Comparison of ENCODE assay signal across 20 mouse cellular contexts in genomic region chr14:47105174-47105557, GRCm38 (mm10).
DNase-seq lines count a peak whose midpoint lies in the region; ATAC-seq and TF ChIP-seq lines count a peak whose summit lies in the region.
"Had no signal": no experiment of that assay in that cellular context is flagged by ENCODE, and none has a peak within 500 bp of the region (broad histone marks: within the 10 kb centered on the region; RNA-seq: fewer than 3 reads in every experiment).

No protein-coding gene starts in this region.

- peak overlapping the region; percentile 81 for H3K27ac ChIP-seq in limb, embryonic 12.5 days
- no peak overlapping the region; the same call in 1 of the 2 replicates for H3K27ac ChIP-seq in limb, embryonic 10.5 days
- H3K27ac ChIP-seq in thymus, adult 2 months (ENCODE audit: control insufficient read depth, insufficient read depth, low read length), result peak overlapping the region; percentile 55; the same call in 1 of the 2 replicates
- H3K27ac ChIP-seq in macrophage, result no peak overlapping the region
- H3K27ac ChIP-seq in stomach, postnatal 0 days (replicated peaks), result no peak overlapping the region
- H3K27ac ChIP-seq: forebrain, embryonic 15.5 days; hindbrain, embryonic 15.5 days; lung, embryonic 15.5 days; neural tube, embryonic 15.5 days had no signal

- WGBS in limb, embryonic 12.5 days, result 82% methylated on average over 3 of the region's 3 CpGs
- WGBS in limb, embryonic 10.5 days, result 83% methylated on average over 3 of the region's 3 CpGs
- 63% methylated on average over 3 of the region's 3 CpGs for WGBS in thymus, adult 2 months
- 93% methylated on average over 3 of the region's 3 CpGs for WGBS in macrophage (ENCODE audit: missing documents)
- 49% methylated on average over 3 of the region's 3 CpGs for WGBS in stomach, postnatal 0 days

- H3K4me1 ChIP-seq in limb, embryonic 12.5 days (replicated peaks), result peaks cover 12% of the 10 kb centered on the region
- peaks cover 9% of the 10 kb centered on the region for H3K4me1 ChIP-seq in limb, embryonic 10.5 days
- peaks cover 5% of the 10 kb centered on the region for H3K4me1 ChIP-seq in thymus, adult 2 months (replicated peaks; ENCODE audit: control insufficient read depth, insufficient read depth, low read length)
- no peaks in the 10 kb centered on the region for H3K4me1 ChIP-seq in stomach, postnatal 0 days (replicated peaks; ENCODE audit: control insufficient read depth, insufficient read depth)
- H3K4me1 ChIP-seq: forebrain, embryonic 15.5 days; hindbrain, embryonic 15.5 days; neural tube, embryonic 15.5 days had no signal

- no peaks in the 10 kb centered on the region for H3K9me3 ChIP-seq in limb, embryonic 12.5 days
- H3K9me3 ChIP-seq in limb, embryonic 10.5 days (replicated peaks), result no peaks in the 10 kb centered on the region
- no peaks in the 10 kb centered on the region for H3K9me3 ChIP-seq in stomach, postnatal 0 days (ENCODE audit: control insufficient read depth, low read length)
- H3K9me3 ChIP-seq: forebrain, embryonic 15.5 days; G1E; heart, embryonic 10.5 days; hindbrain, embryonic 15.5 days; lung, embryonic 15.5 days; neural tube, embryonic 15.5 days had no signal

- TF ChIP-seq EP300 in stomach, postnatal 0 days (optimal IDR thresholded peaks at IDR 0.05), result no peak

- intact Hi-C loops in left cerebral cortex, postnatal 25 days (cut with DNase I), result no loop called here

- no peaks in the 10 kb centered on the region for H3K27me3 ChIP-seq in limb, embryonic 12.5 days
- H3K27me3 ChIP-seq in limb, embryonic 10.5 days (ENCODE audit: low read depth, poor library complexity, severe bottlenecking), result no peaks in the 10 kb centered on the region
- H3K27me3 ChIP-seq in thymus, adult 2 months (ENCODE audit: control insufficient read depth, insufficient read depth, low read length), result no peaks in the 10 kb centered on the region
- no peaks in the 10 kb centered on the region for H3K27me3 ChIP-seq in stomach, postnatal 0 days (ENCODE audit: control insufficient read depth, insufficient read depth, low read length)
- H3K27me3 ChIP-seq: CH12.LX; forebrain, embryonic 15.5 days; hindbrain, embryonic 15.5 days; lung, embryonic 15.5 days; neural tube, embryonic 15.5 days had no signal

- no peak for TF ChIP-seq CTCF in thymus, adult 2 months (IDR thresholded peaks at IDR 0.05; ENCODE audit: borderline replicate concordance, control insufficient read depth, extremely low read depth, insufficient read depth, low read length, poor library complexity)
- TF ChIP-seq CTCF in stomach, postnatal 0 days (IDR thresholded peaks at IDR 0.05; ENCODE audit: low read depth), result no peak

- no peak overlapping the region for H3K9ac ChIP-seq in limb, embryonic 12.5 days (replicated peaks)
- H3K9ac ChIP-seq in stomach, postnatal 0 days (ENCODE audit: low read length), result no peak overlapping the region
- H3K9ac ChIP-seq: forebrain, embryonic 15.5 days; hindbrain, embryonic 15.5 days; lung, embryonic 15.5 days; neural tube, embryonic 15.5 days had no signal

- H3K79me2 ChIP-seq in macrophage (ENCODE audit: inconsistent target), result no peaks in the 10 kb centered on the region

- no peaks in the 10 kb centered on the region for H3K36me3 ChIP-seq in limb, embryonic 12.5 days
- H3K36me3 ChIP-seq in limb, embryonic 10.5 days, result no peaks in the 10 kb centered on the region
- no peaks in the 10 kb centered on the region for H3K36me3 ChIP-seq in thymus, adult 2 months (ENCODE audit: control insufficient read depth, insufficient read depth, low read length)
- H3K36me3 ChIP-seq in macrophage (ENCODE audit: inconsistent target), result no peaks in the 10 kb centered on the region
- no peaks in the 10 kb centered on the region; the same call in 1 of the 2 replicates for H3K36me3 ChIP-seq in stomach, postnatal 0 days (ENCODE audit: control insufficient read depth, insufficient read depth, low read length)
- H3K36me3 ChIP-seq: forebrain, embryonic 15.5 days; G1E; hindbrain, embryonic 15.5 days; lung, embryonic 15.5 days; neural tube, embryonic 15.5 days had no signal

- H3K4me3 ChIP-seq in limb, embryonic 12.5 days (replicated peaks), result no peak overlapping the region
- no peak overlapping the region for H3K4me3 ChIP-seq in limb, embryonic 10.5 days
- no peak overlapping the region for H3K4me3 ChIP-seq in thymus, adult 2 months (ENCODE audit: control insufficient read depth, insufficient read depth, low read length)
- peak overlapping the region; percentile 27; the same call in 1 of the 2 replicates for H3K4me3 ChIP-seq in macrophage (ENCODE audit: inconsistent target)
- no peak overlapping the region for H3K4me3 ChIP-seq in stomach, postnatal 0 days (ENCODE audit: low read depth, low read length)
- H3K4me3 ChIP-seq: forebrain, embryonic 15.5 days; heart, embryonic 10.5 days; hindbrain, embryonic 15.5 days; lung, embryonic 15.5 days; neural tube, embryonic 15.5 days had no signal

- no peak for TF ChIP-seq POLR2A in thymus, adult 2 months (IDR thresholded peaks at IDR 0.05; ENCODE audit: control insufficient read depth, extremely low read depth, insufficient read depth, low read length, poor library complexity)

- no peak for ATAC-seq in limb, embryonic 12.5 days (ENCODE audit: insufficient number of reproducible peaks, insufficient read depth, low FRiP score, low TSS enrichment, low read depth)
- ATAC-seq in stomach, postnatal 0 days (ENCODE audit: low FRiP score, low TSS enrichment), result peak; percentile 74
- ATAC-seq: forebrain, embryonic 15.5 days had no signal

- DNase-seq in limb, embryonic 10.5 days (ENCODE audit: low spot score), result no peak
- no peak for DNase-seq in thymus, adult 2 months
- DNase-seq in thymus, postnatal 14 days, result no peak
- DNase-seq in stomach, postnatal 0 days (ENCODE audit: low spot score), result no peak
- no peak for DNase-seq in left cerebral cortex, postnatal 25 days (ENCODE audit: low spot score in 2 of 2)
- DNase-seq in embryo, embryonic 10 days (ENCODE audit: low spot score), result no peak
- DNase-seq: cerebellum, adult 9-10 months; kidney, adult 9 months; kidney, postnatal 14 days; right cerebral cortex, adult 18-20 months had no signal

- H3K4me2 ChIP-seq in limb, embryonic 12.5 days, result no peak overlapping the region
- H3K4me2 ChIP-seq in stomach, postnatal 0 days (replicated peaks; ENCODE audit: low read depth), result peak overlapping the region; percentile 44
- H3K4me2 ChIP-seq: forebrain, embryonic 15.5 days; hindbrain, embryonic 15.5 days; midbrain, embryonic 11.5 days had no signal

Comparison
In these comparisons a context has a peak if more than half of its experiments do, and no peak if none do; other contexts are left out.
1. H3K27ac ChIP-seq: peak in limb, embryonic 12.5 days (single experiment) and thymus, adult 2 months (single experiment); none in limb, embryonic 10.5 days (single experiment), macrophage (single experiment) and stomach, postnatal 0 days (single experiment).